Comparison of ENCODE assay signal across 8 mouse cellular contexts in genomic region chr13:63356558-63356957, GRCm38 (mm10).
A peak's percentile ranks its signal among the peaks of the same experiment; 100 is the strongest.
DNase-seq lines count a peak whose midpoint lies in the region; ATAC-seq and TF ChIP-seq lines count a peak whose summit lies in the region.

No protein-coding gene starts in this region.

- 32% methylated on average over 3 of the region's 3 CpGs for WGBS in forebrain, postnatal 0 days
- 35% methylated on average over 3 of the region's 3 CpGs for WGBS in liver, embryonic 11.5 days
- WGBS in neural tube, embryonic 11.5 days, result 35% methylated on average over 3 of the region's 3 CpGs

- peak; percentile 87 for TF ChIP-seq CTCF in forebrain, postnatal 0 days (IDR thresholded peaks at IDR 0.05; ENCODE audit: low read depth)

- no peak overlapping the region for H3K4me2 ChIP-seq in forebrain, postnatal 0 days (ENCODE audit: low read depth)
- no peak overlapping the region for H3K4me2 ChIP-seq in liver, embryonic 11.5 days
- H3K4me2 ChIP-seq in neural tube, embryonic 11.5 days (ENCODE audit: low read depth), result no peak overlapping the region

- no peak overlapping the region for H3K4me3 ChIP-seq in forebrain, postnatal 0 days (ENCODE audit: low read depth, low read length)
- no peak overlapping the region for H3K4me3 ChIP-seq in liver, embryonic 11.5 days (ENCODE audit: low read depth, low read length)
- H3K4me3 ChIP-seq in neural tube, embryonic 11.5 days (ENCODE audit: low read depth, low read length), result no peak overlapping the region

- no peak overlapping the region for H3K27ac ChIP-seq in forebrain, postnatal 0 days (ENCODE audit: low read depth, low read length)
- no peak overlapping the region for H3K27ac ChIP-seq in liver, embryonic 11.5 days (ENCODE audit: low read depth, low read length)
- H3K27ac ChIP-seq in neural tube, embryonic 11.5 days (ENCODE audit: low read depth, low read length), result no peak overlapping the region

- no peaks in the 10 kb centered on the region for H3K27me3 ChIP-seq in forebrain, postnatal 0 days (ENCODE audit: insufficient read depth, low read length)
- no peaks in the 10 kb centered on the region for H3K27me3 ChIP-seq in liver, embryonic 11.5 days (replicated peaks; ENCODE audit: control insufficient read depth, insufficient read depth, low read length)
- no peaks in the 10 kb centered on the region for H3K27me3 ChIP-seq in neural tube, embryonic 11.5 days (ENCODE audit: control insufficient read depth, insufficient read depth, low read length)

- H3K9me3 ChIP-seq in forebrain, postnatal 0 days (ENCODE audit: low read length), result no peaks in the 10 kb centered on the region
- no peaks in the 10 kb centered on the region for H3K9me3 ChIP-seq in liver, embryonic 11.5 days (ENCODE audit: control insufficient read depth, low read length)
- H3K9me3 ChIP-seq in neural tube, embryonic 11.5 days (ENCODE audit: control insufficient read depth, low read length), result no peaks in the 10 kb centered on the region

- H3K4me1 ChIP-seq in forebrain, postnatal 0 days (ENCODE audit: insufficient read depth), result no peaks in the 10 kb centered on the region
- no peaks in the 10 kb centered on the region; the same call in 1 of the 2 replicates for H3K4me1 ChIP-seq in liver, embryonic 11.5 days (replicated peaks; ENCODE audit: control insufficient read depth, insufficient read depth, low read length)
- H3K4me1 ChIP-seq in neural tube, embryonic 11.5 days (ENCODE audit: control insufficient read depth, insufficient read depth, low read length), result no peaks in the 10 kb centered on the region

- H3K9ac ChIP-seq in forebrain, postnatal 0 days, result no peak overlapping the region
- H3K9ac ChIP-seq in liver, embryonic 11.5 days (ENCODE audit: low read depth, low read length), result no peak overlapping the region
- no peak overlapping the region for H3K9ac ChIP-seq in neural tube, embryonic 11.5 days (ENCODE audit: low read length)

- 0 out of 2 replicates have a peak, but pooled peaks have one; percentile 66 for ATAC-seq in cerebellum, adult (ENCODE audit: insufficient number of reproducible peaks, low FRiP score, low TSS enrichment)
- ATAC-seq in forebrain, postnatal 0 days, result no peak
- ATAC-seq in liver, embryonic 11.5 days (replicated peaks; ENCODE audit: low FRiP score), result 0 out of 2 replicates have a peak, but pooled peaks have one; percentile 20
- no peak for ATAC-seq in neural tube, embryonic 11.5 days (ENCODE audit: insufficient read depth, low FRiP score, low TSS enrichment)

- no peaks in the 10 kb centered on the region for H3K36me3 ChIP-seq in forebrain, postnatal 0 days (ENCODE audit: insufficient read depth)
- H3K36me3 ChIP-seq in liver, embryonic 11.5 days (ENCODE audit: control insufficient read depth, insufficient read depth, low read length), result no peaks in the 10 kb centered on the region
- no peaks in the 10 kb centered on the region for H3K36me3 ChIP-seq in neural tube, embryonic 11.5 days (ENCODE audit: control insufficient read depth, insufficient read depth, low read length)

- DNase-seq in 3T3-L1 (ENCODE audit: low read depth, low spot score) (peak; percentile 81), ES-CJ7 (ENCODE audit: low read depth, low spot score) (peak; percentile 86)
- peak; percentile 81 for DNase-seq in forebrain, postnatal 0 days
- DNase-seq in kidney, adult 8-10 months, result peak; percentile 47 to 78
- no peak for DNase-seq in liver, embryonic 11.5 days (ENCODE audit: low spot score)
- DNase-seq in neural tube, embryonic 11.5 days (ENCODE audit: low spot score), result peak; percentile 38
- DNase-seq in thymus, postnatal 25 days, result peak; percentile 54

Comparison
In these comparisons a context has a peak if more than half of its experiments do, and no peak if none do; other contexts are left out.
1. ATAC-seq: peak in cerebellum, adult (single experiment) and liver, embryonic 11.5 days (single experiment); none in forebrain, postnatal 0 days (single experiment) and neural tube, embryonic 11.5 days (single experiment).